Mouse (Mus musculus): ENCODE data around the gene Zfp775.

The Zfp775 gene

GRCm38 (mm10) chr6:48601271-48602079 lies at the start of gene Zfp775:
Zfp775 (plus strand) TSS chr6:48602063.
- peak; percentile 94 to 97 for DNase-seq (ENCODE audit: low spot score in 2 of 2)

- no peak for DNase-seq (ENCODE audit: low spot score in 2 of 2)
These were observed 48.9 kb upstream of the Zfp775 start for GRCm38 (mm10) chr6:48552918-48553317.

- DNase-seq (ENCODE audit: low spot score in 2 of 2): no peak
These were observed 48.0 kb upstream of the Zfp775 start for GRCm38 (mm10) chr6:48553819-48554218.

GRCm38 (mm10) chr6:48554280-48555103 lies 47.4 kb upstream of the Zfp775 start, which contains the start of gene Lrrc61:
Lrrc61 (plus strand) TSS chr6:48554796.
- peak; percentile 98 to 99 for DNase-seq (ENCODE audit: low spot score in 2 of 2)

GRCm38 (mm10) chr6:48555104-48555890 lies 46.6 kb upstream of the Zfp775 start:
- peak; percentile 64 to 66 for DNase-seq (ENCODE audit: low spot score in 2 of 2)

GRCm38 (mm10) chr6:48555956-48556355 lies 45.9 kb upstream of the Zfp775 start:
- no peak for DNase-seq (ENCODE audit: low spot score in 2 of 2)

- no peak for DNase-seq (ENCODE audit: low spot score in 2 of 2)
These were observed 36.1 kb upstream of the Zfp775 start for GRCm38 (mm10) chr6:48565693-48566310.

GRCm38 (mm10) chr6:48566312-48566711 lies 35.6 kb upstream of the Zfp775 start:
- DNase-seq (ENCODE audit: low spot score in 2 of 2): no peak

GRCm38 (mm10) chr6:48568036-48568984 lies 33.6 kb upstream of the Zfp775 start:
- no peak for DNase-seq (ENCODE audit: low spot score in 2 of 2)

- DNase-seq (ENCODE audit: low spot score in 2 of 2): no peak
These were observed 32.6 kb upstream of the Zfp775 start for GRCm38 (mm10) chr6:48569065-48569807.

- DNase-seq (ENCODE audit: low spot score in 2 of 2): no peak
These were observed 29.8 kb upstream of the Zfp775 start for GRCm38 (mm10) chr6:48572014-48572413.

GRCm38 (mm10) chr6:48572572-48573061 lies 29.2 kb upstream of the Zfp775 start, which contains the start of gene Rarres2:
Rarres2 (minus strand) TSS chr6:48572789.
- DNase-seq (ENCODE audit: low spot score in 2 of 2): no peak

GRCm38 (mm10) chr6:48573280-48573679 lies 28.6 kb upstream of the Zfp775 start:
- DNase-seq (ENCODE audit: low spot score in 2 of 2): no peak

- DNase-seq (ENCODE audit: low spot score in 2 of 2): no peak
These were observed 27.9 kb upstream of the Zfp775 start for GRCm38 (mm10) chr6:48573981-48574380.

- DNase-seq (ENCODE audit: low spot score in 2 of 2): no peak
These were observed 23.1 kb upstream of the Zfp775 start for GRCm38 (mm10) chr6:48578736-48579135.

GRCm38 (mm10) chr6:48579215-48579648 lies 22.6 kb upstream of the Zfp775 start:
- no peak for DNase-seq (ENCODE audit: low spot score in 2 of 2)

- no peak for DNase-seq (ENCODE audit: low spot score in 2 of 2)
These were observed 20.6 kb upstream of the Zfp775 start for GRCm38 (mm10) chr6:48581257-48581656.

- DNase-seq (ENCODE audit: low spot score in 2 of 2): peak in 1 of 2 experiments; percentile 56
These were observed 19.8 kb upstream of the Zfp775 start for GRCm38 (mm10) chr6:48582037-48582436.

- no peak for DNase-seq (ENCODE audit: low spot score in 2 of 2)
These were observed 12.6 kb upstream of the Zfp775 start, which contains the start of gene Gm45021 for GRCm38 (mm10) chr6:48589194-48589750. Gm45021 (plus strand) TSS chr6:48589610.
